In the genomic region with DNA sequence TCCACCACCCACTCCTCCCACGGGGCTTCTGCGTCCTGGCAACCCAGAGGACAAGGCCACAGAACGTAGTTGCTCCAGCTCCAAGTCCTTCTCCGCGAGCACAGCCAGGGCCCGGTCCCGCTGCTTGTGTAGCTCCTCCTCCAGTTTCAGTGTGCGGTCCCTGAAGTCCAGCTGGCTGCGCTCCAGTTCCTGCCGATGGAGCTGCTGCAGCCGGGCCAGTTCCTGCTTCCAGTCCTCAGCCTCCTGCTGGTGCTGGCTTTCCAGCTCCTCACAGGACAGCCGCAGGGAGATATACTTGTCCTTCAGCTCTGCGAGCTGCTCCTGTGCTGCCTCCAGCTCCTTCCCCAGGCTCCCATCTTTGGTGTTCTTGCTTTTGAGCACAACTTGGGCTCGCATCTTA, we compare ENCODE assay signal across 11 mouse cellular contexts. TPM values are rescaled to one million over a fixed set of nuclear protein-coding genes. Genes with fewer than 3 reads are reported as not detected.
DNase-seq lines count a peak whose midpoint lies in the region; ATAC-seq lines count a peak whose summit lies in the region.
"Had no signal": no experiment of that assay in that cellular context is flagged by ENCODE, and none has a peak within 500 bp of the region (broad histone marks: within the 10 kb centered on the region; RNA-seq: fewer than 3 reads in every experiment).

No protein-coding gene starts in this region.

- WGBS in midbrain, embryonic 11.5 days, result 88% methylated on average over 14 of the region's 14 CpGs

- no peaks in the 10 kb centered on the region for H3K27me3 ChIP-seq in midbrain, embryonic 11.5 days (ENCODE audit: control insufficient read depth, insufficient read depth, low read length)
- H3K27me3 ChIP-seq: CH12.LX had no signal

- H3K9me3 ChIP-seq in midbrain, embryonic 11.5 days (ENCODE audit: control insufficient read depth, low read length), result no peaks in the 10 kb centered on the region

- intact Hi-C loops in left cerebral cortex, postnatal 10 days (cut with DNase I), result no loop called here

- H3K9ac ChIP-seq in midbrain, embryonic 11.5 days (ENCODE audit: low read length), result no peak overlapping the region

- H3K4me2 ChIP-seq in midbrain, embryonic 11.5 days, result no peak overlapping the region

- H3K4me1 ChIP-seq in midbrain, embryonic 11.5 days (ENCODE audit: control insufficient read depth, insufficient read depth, low read length), result peaks cover 16% of the 10 kb centered on the region

- ATAC-seq in midbrain, embryonic 11.5 days (ENCODE audit: low FRiP score), result no peak

- no peak overlapping the region for H3K4me3 ChIP-seq in midbrain, embryonic 11.5 days (ENCODE audit: low read depth, low read length)

- H3K36me3 ChIP-seq in midbrain, embryonic 11.5 days (ENCODE audit: control insufficient read depth, insufficient read depth, low read length), result peaks cover 3% of the 10 kb centered on the region; the same call in 1 of the 2 replicates

- no peak overlapping the region for H3K27ac ChIP-seq in midbrain, embryonic 11.5 days (ENCODE audit: low read depth, low read length)

- peak; percentile 71 for DNase-seq in layer of hippocampus, adult 11-12 months (ENCODE audit: low spot score)
- no peak for DNase-seq in layer of hippocampus, adult 9-10 months (ENCODE audit: low spot score)
- peak; percentile 90 for DNase-seq in cerebellum, adult 9-11 months
- peak; percentile 93 for DNase-seq in heart, postnatal 4 days
- DNase-seq in left cerebral cortex, postnatal 10 days (ENCODE audit: extremely low spot score in 1 of 2, low spot score in 2 of 2), result peak; percentile 56 to 94
- DNase-seq in right cerebral cortex, postnatal 36 days (ENCODE audit: low spot score in 2 of 2), result peak; percentile 46 to 55
- no peak for DNase-seq in midbrain, embryonic 11.5 days (ENCODE audit: low spot score, missing footprints)
- DNase-seq in thymus, adult 18-20 months, result no peak

RNA-seq across cellular contexts. Expression of gene Arf5, which starts 4.9 kb away (rescaled TPM):
- 100 to 1,000 TPM; 199 to 205 TPM for total RNA-seq in heart, postnatal 4 days (2021)
- total RNA-seq in left cerebral cortex, postnatal 10 days (2021), result 100 to 1,000 TPM; 401 to 406 TPM
- polyA plus RNA-seq in midbrain, embryonic 11.5 days (2014; fragmentation: Nextera tagmentation; extraction: Ambion mirVana), result 307 and 332 TPM in 2 replicates

RNA-seq across cellular contexts. Expression of gene Fscn3, which starts 9.1 kb away (rescaled TPM):
- total RNA-seq in heart, postnatal 4 days (2021), result not detected
- under 1 TPM in 1 of 2 experiments, not detected in 1; 0.17 TPM for total RNA-seq in left cerebral cortex, postnatal 10 days (2021)
- not detected in 2 replicates for polyA plus RNA-seq in midbrain, embryonic 11.5 days (2014; fragmentation: Nextera tagmentation; extraction: Ambion mirVana)
- total RNA-seq: CH12.LX; common myeloid progenitor, adult 5-6 weeks had no signal
- polyA plus RNA-seq: neural tube, embryonic 11.5 days had no signal

RNA-seq across cellular contexts. Expression of gene Gcc1, which starts 9.7 kb away (rescaled TPM):
- total RNA-seq in heart, postnatal 4 days (2021), result 1 to 10 TPM; 8.6 TPM
- 10 to 100 TPM; 14.6 TPM for total RNA-seq in left cerebral cortex, postnatal 10 days (2021)
- 8.2 and 8.9 TPM in 2 replicates for polyA plus RNA-seq in midbrain, embryonic 11.5 days (2014; fragmentation: Nextera tagmentation; extraction: Ambion mirVana)

RNA-seq across cellular contexts. Expression of gene Zfp800, which starts 20.6 kb away (rescaled TPM):
- total RNA-seq in heart, postnatal 4 days (2021), result 10 to 100 TPM; 11.7 to 12.5 TPM
- total RNA-seq in left cerebral cortex, postnatal 10 days (2021), result 10 to 100 TPM; 14.2 to 16.0 TPM
- 33.0 and 33.5 TPM in 2 replicates for polyA plus RNA-seq in midbrain, embryonic 11.5 days (2014; fragmentation: Nextera tagmentation; extraction: Ambion mirVana)

RNA-seq across cellular contexts. Expression of gene Pax4, which starts 30.7 kb away (rescaled TPM):
- not detected for total RNA-seq in heart, postnatal 4 days (2021)
- total RNA-seq in left cerebral cortex, postnatal 10 days (2021), result not detected
- not detected in 2 replicates for polyA plus RNA-seq in midbrain, embryonic 11.5 days (2014; fragmentation: Nextera tagmentation; extraction: Ambion mirVana)
- total RNA-seq: CH12.LX; common myeloid progenitor, adult 5-6 weeks had no signal
- polyA plus RNA-seq: neural tube, embryonic 11.5 days had no signal

Comparison
In these comparisons a context has a peak if more than half of its experiments do, and no peak if none do; other contexts are left out.
1. DNase-seq: peak in layer of hippocampus, adult 11-12 months (single experiment), cerebellum, adult 9-11 months (single experiment), heart, postnatal 4 days (single experiment), left cerebral cortex, postnatal 10 days (2 of 2) and right cerebral cortex, postnatal 36 days (2 of 2); none in layer of hippocampus, adult 9-10 months (single experiment), midbrain, embryonic 11.5 days (single experiment) and thymus, adult 18-20 months (0 of 2).